Mouse (Mus musculus) heart, embryonic 16.5 days (tissue): ENCODE measurements around the gene Plekhm2. TPM values are rescaled to one million over a fixed set of nuclear protein-coding genes. Genes with fewer than 3 reads are reported as not detected.

Experiments used
- ATAC-seq: fragments of 200-750 bp; cut with Nextera tagmentation; replicated peaks from 2 replicates; pipeline ENCODE4 v1.8.0; 2017; ENCODE audit warnings: moderate number of reproducible peaks; ENCODE audit not compliant: insufficient read depth, low FRiP score; ENCODE audit errors: extremely low read depth
- H3K27ac ChIP-seq: fragments of 300-500 bp; sonication (generic); 2 replicates; pipeline ENCODE4 v1.5.1; 2014; ENCODE audit warnings: mild to moderate bottlenecking, low read length, control low read depth, moderate library complexity
- H3K27me3 ChIP-seq: fragments of 300-500 bp; sonication (generic); 2 replicates; pipeline ENCODE4 v1.6.1; 2014; ENCODE audit warnings: low read length, mixed read lengths; ENCODE audit not compliant: control insufficient read depth, insufficient read depth
- H3K36me3 ChIP-seq: fragments of 300-500 bp; sonication (generic); 2 replicates; pipeline ENCODE4 v1.6.1; 2014; ENCODE audit not compliant: control insufficient read depth, insufficient read depth
- H3K4me1 ChIP-seq: fragments of 300-500 bp; sonication (generic); 2 replicates; pipeline ENCODE4 v1.6.1; 2014; ENCODE audit warnings: low read length, mixed read lengths; ENCODE audit not compliant: control insufficient read depth, insufficient read depth
- H3K4me2 ChIP-seq: fragments of 300-500 bp; sonication (generic); 2 replicates; pipeline ENCODE4 v1.6.1; 2014; ENCODE audit warnings: low read depth, mild to moderate bottlenecking, control low read depth, low read length
- H3K4me3 ChIP-seq: fragments of 300-500 bp; sonication (generic); 2 replicates; pipeline ENCODE4 v1.5.1; 2014; ENCODE audit warnings: mild to moderate bottlenecking, control low read depth, low read length
- H3K9ac ChIP-seq: fragments of 300-500 bp; sonication (generic); 2 replicates; pipeline ENCODE4 v1.6.1; 2014; ENCODE audit warnings: low read length, control low read depth
- H3K9me3 ChIP-seq: fragments of 300-500 bp; sonication (generic); replicated peaks from 2 replicates; pipeline ENCODE4 v1.6.1; 2016; ENCODE audit warnings: low read length; ENCODE audit not compliant: control insufficient read depth
- WGBS: fragments of 180-500 bp; shearing (Covaris S2); extraction: QIAGEN DNeasy Blood & Tissue Kit; methylation state at CpG from one replicate; pipeline ENCODE4 v1.1.7; 2014; 5-methylcytosine and 5-hydroxymethylcytosine counted together
- polyA plus RNA-seq: library from polyadenylated mRNA; unstranded; fragments of >200 nt; fragmentation: Nextera tagmentation; extraction: Ambion mirVana; gene quantifications from 2 replicates; pipeline ENCODE4 v1.2.1, GENCODE M21; 2015

Gene Plekhm2
- polyA plus RNA-seq, 1 experiment from 2014 or later: 4.9 TPM

DNA sequence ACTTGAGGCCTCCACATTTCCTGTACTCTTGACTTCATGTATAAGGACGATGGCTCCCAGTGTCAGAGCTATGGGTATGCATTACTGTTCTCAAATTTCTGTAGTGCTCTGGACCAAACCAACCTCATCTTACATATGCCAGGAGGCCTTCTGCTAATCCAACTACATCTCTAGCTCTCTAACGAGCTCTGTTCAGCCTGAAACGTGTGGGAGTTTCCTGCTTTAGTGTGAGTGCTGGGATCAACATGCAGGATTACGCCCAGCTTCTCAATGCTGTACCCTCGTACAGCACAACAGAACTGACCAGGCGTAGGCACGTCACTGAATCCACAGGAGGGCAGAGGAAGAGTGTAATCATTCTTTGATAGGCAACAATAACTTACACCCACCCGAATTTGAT, 21.8 kb upstream of the Plekhm2 start:
- Histone ChIP-seq H3K9me3 (no peaks in the 10 kb centered on the region), H3K27ac (no peak overlapping the region), H3K4me2 (no peak overlapping the region), H3K4me1 (peaks cover 15% of the 10 kb centered on the region), H3K4me3 (no peak overlapping the region), H3K9ac (no peak overlapping the region), H3K36me3 (peaks cover 63% of the 10 kb centered on the region), H3K27me3 (no peaks in the 10 kb centered on the region)
- WGBS: 71% methylated on average over 8 of the region's 8 CpGs
- no peak for ATAC-seq

GRCm38 (mm10) chr4:141686093-141686492, 21.4 kb upstream of the Plekhm2 start:
- ATAC-seq: no peak
- WGBS: 77% methylated on average over 3 of the region's 3 CpGs
- H3K27me3 ChIP-seq: no peaks in the 10 kb centered on the region
- peaks cover 17% of the 10 kb centered on the region for H3K4me1 ChIP-seq
- H3K4me3 ChIP-seq: no peak overlapping the region
- H3K9me3 ChIP-seq: no peaks in the 10 kb centered on the region
- no peak overlapping the region for H3K9ac ChIP-seq
- H3K27ac ChIP-seq: no peak overlapping the region
- peaks cover 59% of the 10 kb centered on the region for H3K36me3 ChIP-seq
- H3K4me2 ChIP-seq: no peak overlapping the region

DNA sequence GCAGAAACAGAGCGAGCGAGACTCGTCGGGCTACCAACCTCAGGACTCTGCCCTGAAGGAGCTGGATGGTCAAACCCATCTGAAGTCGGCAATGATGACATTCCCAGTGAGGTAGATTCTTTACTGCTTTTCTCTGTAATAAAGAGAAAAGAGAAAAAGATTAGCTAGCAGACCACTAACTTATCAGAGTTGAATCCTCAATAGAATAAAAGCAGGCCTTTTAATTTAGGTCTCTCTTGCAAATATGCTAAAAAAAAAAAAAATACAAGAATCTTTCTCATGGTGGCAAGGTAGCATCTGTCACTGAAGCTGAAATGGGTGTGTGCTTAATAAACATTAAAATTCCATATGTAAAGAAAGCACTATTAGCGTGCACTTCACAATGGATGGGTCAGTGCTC, 20.8 kb upstream of the Plekhm2 start, which contains the start of gene Rsc1a1:
Gene Rsc1a1 (minus strand): TSS at position 101 of the 400 bp plus-strand sequence.
- no peak for ATAC-seq
- Histone ChIP-seq H3K27me3 (no peaks in the 10 kb centered on the region), H3K27ac (no peak within 1 kb of the TSS), H3K4me3 (no peak within 1 kb of the TSS), H3K4me2 (no peak within 1 kb of the TSS), H3K36me3 (peaks cover 56% of the 10 kb centered on the region), H3K9ac (no peak within 1 kb of the TSS), H3K4me1 (peaks cover 21% of the 10 kb centered on the region), H3K9me3 (no peaks in the 10 kb centered on the region)
- WGBS: 90% methylated on average over 6 of the region's 6 CpGs

- Histone ChIP-seq H3K36me3 (peaks cover 39% of the 10 kb centered on the region), H3K27ac (peak overlapping the region; percentile 20), H3K27me3 (no peaks in the 10 kb centered on the region), H3K4me2 (no peak overlapping the region), H3K4me3 (no peak overlapping the region), H3K4me1 (peaks cover 24% of the 10 kb centered on the region), H3K9me3 (no peaks in the 10 kb centered on the region), H3K9ac (no peak overlapping the region)
- WGBS: 58% methylated on average over 12 of the region's 12 CpGs
- no peak for ATAC-seq
Measured at GRCm38 (mm10) chr4:141682706-141683230, 18.1 kb upstream of the Plekhm2 start.

- Histone ChIP-seq H3K4me2 (no peak overlapping the region), H3K27me3 (no peaks in the 10 kb centered on the region), H3K4me1 (peaks cover 24% of the 10 kb centered on the region), H3K9ac (no peak overlapping the region), H3K36me3 (peaks cover 37% of the 10 kb centered on the region), H3K4me3 (no peak overlapping the region), H3K9me3 (no peaks in the 10 kb centered on the region), H3K27ac (peak overlapping the region; percentile 30; the same call in 1 of the 2 replicates)
- 49% methylated on average over 7 of the region's 7 CpGs for WGBS
- ATAC-seq: no peak
Measured at GRCm38 (mm10) chr4:141681767-141682166, 17.1 kb upstream of the Plekhm2 start.

- Histone ChIP-seq H3K36me3 (peaks cover 28% of the 10 kb centered on the region), H3K4me2 (no peak overlapping the region), H3K27ac (no peak overlapping the region), H3K4me1 (peaks cover 24% of the 10 kb centered on the region), H3K9ac (no peak overlapping the region), H3K27me3 (no peaks in the 10 kb centered on the region), H3K9me3 (no peaks in the 10 kb centered on the region), H3K4me3 (no peak overlapping the region)
- ATAC-seq: no peak
- 32% methylated on average over 12 of the region's 12 CpGs for WGBS
Measured at GRCm38 (mm10) chr4:141680892-141681291, 16.2 kb upstream of the Plekhm2 start.

- peaks cover 11% of the 10 kb centered on the region for H3K36me3 ChIP-seq
- 89% methylated on average over 2 of the region's 2 CpGs for WGBS
- peaks cover 23% of the 10 kb centered on the region for H3K4me1 ChIP-seq
- no peak overlapping the region for H3K4me3 ChIP-seq
- H3K9me3 ChIP-seq: no peaks in the 10 kb centered on the region
- no peak overlapping the region for H3K27ac ChIP-seq
- no peak for ATAC-seq
- H3K27me3 ChIP-seq: no peaks in the 10 kb centered on the region
- no peak overlapping the region for H3K9ac ChIP-seq
- no peak overlapping the region for H3K4me2 ChIP-seq
Measured at GRCm38 (mm10) chr4:141679016-141679415, 14.3 kb upstream of the Plekhm2 start.

GRCm38 (mm10) chr4:141676462-141676979, 11.8 kb upstream of the Plekhm2 start:
- Histone ChIP-seq H3K4me1 (peaks cover 8% of the 10 kb centered on the region), H3K27me3 (no peaks in the 10 kb centered on the region), H3K36me3 (no peaks in the 10 kb centered on the region), H3K4me2 (no peak overlapping the region), H3K27ac (no peak overlapping the region), H3K4me3 (no peak overlapping the region), H3K9me3 (no peaks in the 10 kb centered on the region), H3K9ac (no peak overlapping the region)
- no peak for ATAC-seq
- 70% methylated on average over 5 of the region's 5 CpGs for WGBS

DNA sequence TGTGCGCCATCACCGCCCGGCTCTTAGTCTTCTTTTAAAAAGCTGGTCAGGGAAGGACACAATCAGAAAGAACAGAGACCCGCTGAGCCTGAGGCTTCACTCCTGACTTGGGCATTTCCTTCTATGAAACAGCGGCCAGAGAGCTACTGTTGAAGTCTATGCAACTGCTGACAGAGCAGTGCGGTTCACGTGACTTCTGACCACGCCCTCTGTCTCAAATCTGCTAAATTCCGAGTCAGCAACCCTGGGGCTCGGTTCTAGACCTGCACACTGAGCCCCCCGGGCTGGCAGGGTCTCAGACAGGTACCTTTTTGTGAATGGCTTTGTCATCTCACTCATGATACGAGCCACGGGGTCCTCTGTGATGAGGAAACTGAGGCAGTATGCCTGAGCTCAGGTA, 7.6 kb upstream of the Plekhm2 start:
- Histone ChIP-seq H3K27ac (no peak overlapping the region), H3K4me3 (no peak overlapping the region)

More for the DNA sequence above, 7.6 kb upstream of the Plekhm2 start:
- H3K9ac ChIP-seq: no peak overlapping the region
- no peaks in the 10 kb centered on the region for H3K4me1 ChIP-seq
- H3K36me3 ChIP-seq: no peaks in the 10 kb centered on the region
- H3K9me3 ChIP-seq: no peaks in the 10 kb centered on the region
- WGBS: 71% methylated on average over 13 of the region's 13 CpGs
- no peak overlapping the region for H3K4me2 ChIP-seq
- no peaks in the 10 kb centered on the region for H3K27me3 ChIP-seq
- no peak for ATAC-seq
